Mouse (Mus musculus) adrenal gland, postnatal 4 days (tissue): ENCODE measurements around the gene Exoc5. TPM values are rescaled to one million over a fixed set of nuclear protein-coding genes. Genes with fewer than 3 reads are reported as not detected.

Experiments
- DNase-seq, 2 experiments: peaks; one replicate each; pipeline ENCODE4 v3.0.0; 2021 to 2022; ENCODE audit warnings: low spot score in 2 of 2, mixed read lengths in 2 of 2
- total RNA-seq, 2 experiments: library from RNA; stranded (reverse); gene quantifications; 2 replicates each; pipeline ENCODE4 v1.2.3; 2021

Exoc5 gene
- total RNA-seq, 2 experiments from 2014 or later: 38.5 to 41.0 TPM

DNA sequence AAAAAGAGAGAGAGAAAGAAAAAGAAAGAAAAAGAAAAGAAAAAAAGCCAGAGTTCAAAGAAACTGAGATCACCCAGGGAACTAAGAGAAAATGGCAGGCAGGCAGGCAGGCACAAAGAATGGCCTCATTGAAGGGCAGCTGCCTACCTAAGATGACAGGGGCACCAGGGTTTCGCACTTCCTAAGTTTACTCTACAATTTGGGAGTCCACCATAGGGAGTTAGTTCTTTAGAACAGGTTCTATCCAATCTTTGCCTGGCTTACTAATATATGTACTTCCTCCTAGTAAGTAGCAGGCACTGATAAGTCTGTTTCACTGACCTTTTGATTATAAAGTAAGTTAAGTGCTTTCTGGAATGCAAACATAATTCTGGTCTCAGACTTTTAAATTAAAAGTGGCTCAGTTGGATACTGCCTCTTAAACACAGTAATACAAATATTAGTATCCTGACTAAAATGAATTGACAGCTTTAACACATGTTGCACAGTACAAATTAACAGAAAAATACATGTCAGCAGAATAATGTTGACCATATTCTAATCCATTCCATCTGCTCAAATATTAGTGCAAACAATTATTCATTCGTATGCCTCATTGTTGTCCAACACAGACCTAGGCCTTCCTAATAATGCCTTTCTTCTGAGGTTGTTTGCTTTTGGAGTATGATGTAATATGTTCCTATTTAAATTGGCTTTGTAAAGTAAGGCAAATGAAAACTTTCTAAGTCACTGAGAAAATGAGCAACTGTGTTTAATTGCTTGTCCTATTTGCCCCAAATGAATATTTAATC lies 57.9 kb downstream of the Exoc5 start:
- no peak for DNase-seq

DNA sequence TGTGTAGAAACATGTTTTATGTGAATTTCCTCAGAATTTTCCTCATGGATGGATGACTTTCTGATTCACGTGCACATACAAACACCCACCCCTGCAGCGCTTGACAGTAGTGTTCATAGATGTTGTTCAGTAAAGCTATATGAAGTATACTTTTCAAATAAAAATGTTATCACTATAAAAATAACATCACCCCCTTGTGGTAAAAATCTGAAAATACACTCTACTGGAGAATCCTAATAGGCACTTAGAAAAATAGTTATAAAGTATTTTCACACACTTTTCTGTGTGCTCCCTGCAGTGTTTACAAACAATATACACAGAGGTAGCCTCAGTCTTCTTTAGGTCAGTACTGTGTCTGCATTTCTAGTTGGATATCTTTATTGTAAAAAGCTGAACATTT lies 58.5 kb downstream of the Exoc5 start:
- DNase-seq: no peak

DNA sequence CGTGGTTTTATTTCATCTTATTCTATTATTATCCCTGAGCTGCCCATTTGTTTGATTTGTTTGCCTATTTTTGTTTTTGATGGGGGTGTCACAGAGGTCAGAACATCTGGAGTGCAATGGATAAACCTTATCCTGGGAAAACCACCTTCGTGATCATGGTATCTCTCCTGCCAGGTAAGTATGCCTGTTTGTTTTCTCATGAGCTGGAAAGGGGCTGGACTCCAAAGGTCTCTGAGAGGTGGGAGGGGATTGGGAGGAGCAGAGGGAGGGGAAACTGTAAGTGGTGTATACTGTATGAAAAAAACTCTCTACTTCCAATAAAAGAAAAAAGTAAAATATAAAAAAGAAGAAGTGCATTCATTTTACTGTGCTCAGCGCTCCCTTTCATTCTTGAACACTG lies 64.8 kb downstream of the Exoc5 start:
- DNase-seq: no peak

DNA sequence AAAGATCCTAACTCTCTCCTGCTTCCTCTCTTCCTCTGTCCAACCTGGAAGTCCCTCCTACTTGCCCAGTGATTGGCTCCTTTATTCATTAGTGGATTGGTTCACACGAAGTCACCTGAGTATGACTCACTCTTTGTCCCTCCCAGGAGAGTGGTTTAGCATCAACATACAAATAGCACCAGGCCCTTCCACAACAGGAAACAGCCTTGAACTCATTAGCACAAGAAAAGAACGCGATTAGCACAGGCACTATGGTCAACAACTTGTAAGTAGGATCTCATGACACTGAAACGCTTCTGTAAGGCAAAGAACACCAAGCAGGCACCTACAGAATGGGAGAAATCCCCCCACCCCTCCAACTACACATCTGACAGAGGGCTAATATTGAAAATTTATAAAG lies 67.7 kb downstream of the Exoc5 start:
- DNase-seq: no peak

DNA sequence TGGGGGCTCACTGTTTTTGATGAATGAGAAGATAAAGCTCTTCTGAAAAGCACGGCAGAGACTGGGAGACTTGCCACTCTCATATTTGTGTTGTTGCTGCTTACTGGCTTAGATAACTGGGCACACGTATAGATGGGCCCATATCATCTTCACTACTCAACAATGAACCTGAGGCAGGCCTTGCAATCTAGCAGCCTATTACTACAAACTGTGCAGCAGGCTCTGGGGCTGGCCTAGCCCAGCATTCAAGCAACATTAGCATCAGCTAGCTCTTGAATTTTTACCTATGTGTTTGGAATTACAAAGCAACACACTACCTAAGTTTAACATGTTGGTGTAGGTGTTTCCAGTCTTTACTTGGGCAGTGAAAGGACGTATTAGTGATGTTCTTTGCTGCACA lies 72.6 kb downstream of the Exoc5 start:
- no peak for DNase-seq

DNA sequence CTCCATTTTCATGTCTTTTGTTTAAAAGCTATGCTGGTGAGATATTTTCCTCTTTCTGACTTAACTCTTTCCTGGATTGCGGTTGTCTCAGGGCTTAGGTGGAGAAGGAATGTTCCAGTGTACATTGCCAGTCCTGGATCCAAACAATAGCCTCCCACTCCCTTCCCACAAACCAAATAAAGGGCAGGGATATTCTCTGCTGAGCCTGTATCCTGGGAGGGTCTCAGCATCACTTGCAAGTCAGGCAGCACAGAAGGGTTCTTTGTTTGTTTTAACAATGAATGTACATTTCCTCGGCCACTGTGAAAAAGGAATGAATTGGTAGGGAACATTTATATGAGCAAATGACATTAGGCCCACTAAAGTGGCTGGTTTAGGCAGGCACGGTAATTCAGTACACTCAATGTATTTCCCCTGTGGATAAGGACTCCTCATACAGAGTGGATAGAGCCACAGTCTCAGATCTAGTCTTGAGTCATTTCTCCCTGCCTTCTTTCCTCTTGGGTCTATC lies 74.3 kb downstream of the Exoc5 start:
- DNase-seq: no peak

DNA sequence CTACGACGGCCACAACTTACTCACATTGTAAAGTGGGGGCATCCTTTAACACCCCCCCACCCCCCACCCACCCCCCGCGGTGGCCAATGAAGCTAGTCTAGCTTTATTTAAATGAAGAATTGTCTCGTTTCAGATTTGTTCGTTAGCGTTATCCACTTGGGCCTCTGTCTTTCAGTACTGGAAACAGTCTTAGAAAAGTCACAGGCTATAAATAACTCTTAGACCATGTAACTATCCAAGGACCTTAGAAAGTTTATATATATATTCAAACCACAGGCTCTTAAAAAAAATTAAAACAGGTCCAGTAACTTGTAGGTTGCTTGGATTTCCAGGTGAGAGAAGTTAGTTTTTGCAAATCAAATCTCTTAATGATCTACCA lies 75.3 kb downstream of the Exoc5 start:
- no peak for DNase-seq

DNA sequence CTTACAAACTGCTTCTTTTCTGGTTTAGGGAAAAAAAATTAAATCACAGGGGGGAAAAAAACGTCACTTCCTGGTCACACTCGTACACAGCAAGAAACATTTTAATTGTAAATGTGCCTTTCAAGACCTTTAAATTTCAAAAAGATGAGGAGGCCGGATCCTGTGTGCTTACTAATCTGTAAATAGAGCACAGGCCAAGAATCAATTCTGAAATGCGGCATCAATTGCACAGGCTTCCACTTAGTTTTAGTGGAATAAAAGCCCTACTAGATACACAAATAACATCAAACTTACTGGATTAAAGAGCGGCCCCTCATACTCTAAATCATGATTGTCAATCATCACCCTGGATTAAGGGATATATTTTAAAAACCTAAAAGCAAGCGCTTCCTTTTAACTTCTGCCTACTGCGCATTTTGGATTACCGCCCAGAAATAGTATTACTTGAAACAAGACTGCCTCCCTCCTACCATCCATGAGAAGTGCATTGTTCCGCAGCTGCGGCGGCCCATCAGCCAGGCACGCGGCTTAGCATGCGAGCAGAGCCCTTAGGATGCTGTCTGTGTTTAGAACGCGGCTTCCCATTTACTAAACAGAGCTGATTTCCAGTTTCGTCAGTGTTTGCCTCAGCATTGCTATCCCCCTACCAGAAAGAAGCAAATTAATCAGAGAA lies 75.8 kb downstream of the Exoc5 start:
- DNase-seq: peak in 1 of 2 experiments; percentile 14

DNA sequence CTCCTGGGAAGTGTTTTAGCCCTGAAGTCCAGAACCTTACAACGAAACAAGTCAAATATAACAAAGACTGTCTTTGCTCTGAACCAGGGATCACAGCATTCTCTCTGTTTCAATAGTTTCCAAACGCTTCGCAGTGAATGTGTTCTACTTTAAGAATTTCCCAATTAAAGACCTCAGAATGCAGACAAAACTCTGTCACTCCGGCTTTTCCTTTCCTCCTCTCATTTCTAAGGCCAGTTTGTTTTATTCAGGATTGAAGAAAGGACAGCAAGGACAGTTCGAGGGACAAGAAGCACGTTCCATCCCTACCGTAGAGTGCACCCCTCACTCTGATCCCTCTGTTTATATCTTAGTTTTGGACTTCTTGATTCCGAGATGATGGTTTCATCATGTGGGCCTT lies 76.6 kb downstream of the Exoc5 start:
- no peak for DNase-seq

DNA sequence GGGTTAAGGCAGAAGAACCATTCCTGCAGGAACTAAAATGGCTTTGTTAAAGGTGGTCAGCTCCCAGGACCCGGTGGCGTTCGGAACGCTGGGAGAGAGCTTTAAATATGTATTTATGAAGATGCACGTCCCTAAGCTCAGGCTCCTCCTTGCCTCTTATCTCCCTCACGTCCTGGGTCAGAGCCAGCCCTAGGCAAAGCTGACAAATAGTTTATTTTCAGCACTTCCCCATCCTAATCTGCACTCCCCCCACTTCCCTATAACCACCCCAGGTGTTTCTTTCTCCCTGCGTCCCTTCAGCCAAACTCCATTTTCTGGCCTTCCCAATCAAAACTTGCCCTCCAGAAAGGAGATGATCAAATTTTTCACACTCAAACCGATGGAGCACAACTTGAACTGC lies 80.2 kb downstream of the Exoc5 start:
- no peak for DNase-seq

DNA sequence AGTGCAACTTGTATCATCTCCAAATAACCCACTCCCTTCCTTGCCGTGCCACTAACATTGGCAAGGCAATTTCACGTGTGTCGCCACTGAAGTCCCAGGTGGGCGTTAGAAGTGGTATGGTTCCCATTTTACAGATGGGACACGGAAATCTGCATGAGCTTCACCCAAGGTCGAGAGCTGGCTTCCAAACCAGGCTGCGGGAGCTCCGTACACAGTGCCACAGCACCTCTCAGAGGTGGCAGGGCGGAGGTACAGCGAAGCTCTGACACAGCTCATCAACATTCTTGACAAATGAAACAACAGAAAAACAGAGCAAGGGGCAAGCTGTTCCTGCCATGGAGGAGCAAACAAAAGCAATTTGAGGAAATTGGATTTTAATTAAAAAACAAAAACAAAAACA lies 80.8 kb downstream of the Exoc5 start:
- DNase-seq: no peak

DNA sequence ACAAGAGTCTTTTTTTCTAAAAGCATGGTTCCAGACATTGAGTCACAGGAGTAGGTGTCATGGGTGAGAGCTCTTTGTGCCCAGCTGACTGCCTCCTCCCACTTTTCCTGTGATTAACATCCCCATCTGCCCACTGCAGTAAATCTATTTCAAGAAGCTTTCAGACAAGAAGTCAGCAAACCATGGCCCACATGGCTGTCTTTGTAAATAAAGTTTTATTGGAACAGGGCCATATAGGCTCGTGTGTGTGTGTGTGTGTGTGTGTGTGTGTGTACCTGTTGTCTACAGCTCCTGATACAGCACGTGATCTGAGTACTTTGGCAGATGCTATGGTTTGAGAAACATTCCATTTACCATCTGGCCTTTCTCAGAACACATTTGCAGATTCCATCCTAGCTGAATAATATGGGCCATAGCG lies 87.5 kb downstream of the Exoc5 start:
- DNase-seq: no peak

DNA sequence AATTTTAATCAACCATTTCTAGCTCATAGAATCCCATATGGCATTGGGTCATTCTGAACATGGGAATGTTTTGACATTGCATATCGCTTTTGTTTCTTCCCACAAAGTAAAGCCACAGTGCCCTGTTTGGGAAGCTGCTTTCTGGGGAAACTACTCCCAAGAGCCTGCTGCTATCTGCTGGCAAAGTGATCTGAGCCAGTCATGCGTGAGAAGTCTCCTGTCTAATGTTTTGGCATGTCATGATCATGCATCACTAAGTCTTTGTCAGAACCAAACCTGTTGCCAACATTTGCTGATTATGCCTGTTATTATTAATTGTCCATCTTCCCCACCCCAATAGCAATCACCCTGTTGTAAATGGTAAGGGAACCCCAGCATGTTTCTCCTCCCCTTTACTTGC lies 94.9 kb downstream of the Exoc5 start:
- DNase-seq: no peak

DNA sequence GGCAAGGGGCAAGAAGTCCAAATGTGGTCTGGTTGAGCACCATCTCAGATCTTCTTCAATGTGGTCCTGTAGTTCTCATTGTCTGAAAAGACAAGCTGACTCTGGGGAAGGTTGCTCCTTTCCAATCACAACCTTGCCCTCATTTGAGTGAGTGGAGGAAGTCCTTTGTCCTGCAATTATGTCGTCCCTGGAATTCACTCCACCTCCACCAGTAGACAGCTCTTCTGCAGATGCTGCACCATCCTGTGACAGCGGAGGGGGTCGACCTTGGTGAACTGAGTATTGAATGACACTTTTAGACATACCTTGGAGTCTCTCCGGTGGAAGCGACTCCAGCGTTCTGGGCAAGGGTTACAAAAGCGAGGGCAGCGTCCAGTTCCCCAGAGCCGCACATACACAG lies 97.8 kb downstream of the Exoc5 start:
- no peak for DNase-seq

Other genes starting within 250 kb of the Exoc5 start
- 10 to 100 TPM; 23.8 to 27.8 TPM for gene Ap5m1, start 556 bp downstream of the Exoc5 start, total RNA-seq
- 10 to 100 TPM; 29.7 to 33.8 TPM for gene Naa30, start 105.6 kb upstream of the Exoc5 start, total RNA-seq
- 10 to 100 TPM in 1 of 2 experiments, under 1 TPM in 1; 0.37 to 14.3 TPM for gene ccdc198, start 178.8 kb upstream of the Exoc5 start, total RNA-seq